Mouse (Mus musculus) hindbrain, postnatal 0 days (tissue): Measurements from ENCODE around the gene Cds2. TPM values are rescaled to one million over a fixed set of nuclear protein-coding genes. Genes with fewer than 3 reads are reported as not detected.
"Not testable (repeated sequence)": the region's sequence is repeated elsewhere in the genome, so short reads cannot be mapped to it uniquely, and the experiment has no call there.

Experiments
- ATAC-seq: fragments of 200-750 bp; cut with Nextera tagmentation; 2 replicates; pipeline ENCODE4 v1.8.0; 2017; ENCODE audit warnings: mild to moderate bottlenecking, moderate TSS enrichment, moderate library complexity
- DNase-seq: peaks from one replicate; pipeline ENCODE4 v3.0.0-alpha.2; 2015; ENCODE audit warnings: low spot score
- H3K27ac ChIP-seq: fragments of 300-500 bp; sonication (generic); 2 replicates; pipeline ENCODE4 v1.5.1; 2014; ENCODE audit warnings: mild to moderate bottlenecking
- H3K27me3 ChIP-seq: fragments of 300-500 bp; sonication (generic); 2 replicates; pipeline ENCODE4 v1.6.1; 2014; ENCODE audit warnings: low read length, mixed read lengths; ENCODE audit not compliant: insufficient read depth
- H3K36me3 ChIP-seq: fragments of 300-500 bp; sonication (generic); 2 replicates; pipeline ENCODE4 v1.6.1; 2014; ENCODE audit warnings: low read length, mixed read lengths; ENCODE audit not compliant: insufficient read depth
- H3K4me1 ChIP-seq: fragments of 300-500 bp; sonication (generic); 2 replicates; pipeline ENCODE4 v1.6.1; 2014; ENCODE audit warnings: antibody characterized with exemption, low read length, mixed read lengths; ENCODE audit not compliant: insufficient read depth
- H3K4me2 ChIP-seq: fragments of 300-500 bp; sonication (generic); 2 replicates; pipeline ENCODE4 v1.6.1; 2014; ENCODE audit warnings: low read depth, mild to moderate bottlenecking, low read length, moderate library complexity, mixed read lengths
- H3K4me3 ChIP-seq: fragments of 300-500 bp; sonication (generic); 2 replicates; pipeline ENCODE4 v1.5.1; 2014; ENCODE audit warnings: low read length
- H3K9ac ChIP-seq: fragments of 300-500 bp; sonication (generic); replicated peaks from 2 replicates; pipeline ENCODE4 v1.6.1; 2014; ENCODE audit warnings: mild to moderate bottlenecking, low read length, moderate library complexity, mixed read lengths
- H3K9me3 ChIP-seq: fragments of 300-500 bp; sonication (generic); 2 replicates; pipeline ENCODE4 v1.6.1; 2016; ENCODE audit warnings: low read length, mixed read lengths
- CTCF ChIP-seq: IDR thresholded peaks from 2 replicates; pipeline ENCODE4 v1.5.1; 2016; ENCODE audit warnings: antibody characterized with exemption, control low read depth, low read depth
- WGBS: fragments of 180-500 bp; shearing (Covaris S2); extraction: QIAGEN DNeasy Blood & Tissue Kit; methylation state at CpG from one replicate; pipeline ENCODE4 v1.1.7; 2014; 5-methylcytosine and 5-hydroxymethylcytosine counted together
- polyA plus RNA-seq: library from polyadenylated mRNA; unstranded; fragments of >200 nt; fragmentation: Nextera tagmentation; extraction: Ambion mirVana; gene quantifications from 2 replicates; pipeline ENCODE4 v1.2.1, GENCODE M21; 2015
- total RNA-seq: library from RNA; depleted of rRNA; stranded (reverse); fragments of >200 nt; gene quantifications from 2 replicates; pipeline ENCODE4 v1.2.3, GENCODE M21; 2014

The Cds2 gene
- total and polyA plus RNA-seq, 2 experiments from 2014 or later = 38.7 to 134 TPM

DNA sequence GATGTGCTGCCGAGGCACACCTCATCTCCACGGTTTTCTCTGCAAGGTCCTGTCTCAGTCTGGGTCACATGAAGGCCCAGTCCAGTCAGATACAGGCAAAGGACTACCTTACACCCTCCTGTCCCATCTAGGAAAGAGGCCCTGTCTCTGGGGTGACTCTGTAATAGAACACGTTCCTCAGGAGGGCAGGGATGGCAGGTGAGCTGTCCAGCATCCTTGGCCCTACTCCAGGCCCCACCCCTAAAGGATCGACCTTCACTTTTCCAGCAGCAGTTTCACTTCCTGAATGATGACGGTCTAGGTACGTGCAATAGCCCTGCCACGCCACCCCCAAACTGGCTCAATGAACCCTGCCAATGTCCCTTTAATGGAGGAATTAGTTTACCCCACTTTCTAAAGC, 27.0 kb upstream of the Cds2 start:
- Histone ChIP-seq H3K9me3 (no peaks in the 10 kb centered on the region), H3K4me3 (no peak overlapping the region), H3K27me3 (no peaks in the 10 kb centered on the region), H3K27ac (no peak overlapping the region), H3K9ac (no peak overlapping the region), H3K36me3 (no peaks in the 10 kb centered on the region), H3K4me2 (no peak overlapping the region), H3K4me1 (no peaks in the 10 kb centered on the region)
- no peak for ATAC-seq
- no peak for DNase-seq
- TF ChIP-seq CTCF = no peak
- WGBS = 75% methylated on average over 7 of the region's 7 CpGs

DNA sequence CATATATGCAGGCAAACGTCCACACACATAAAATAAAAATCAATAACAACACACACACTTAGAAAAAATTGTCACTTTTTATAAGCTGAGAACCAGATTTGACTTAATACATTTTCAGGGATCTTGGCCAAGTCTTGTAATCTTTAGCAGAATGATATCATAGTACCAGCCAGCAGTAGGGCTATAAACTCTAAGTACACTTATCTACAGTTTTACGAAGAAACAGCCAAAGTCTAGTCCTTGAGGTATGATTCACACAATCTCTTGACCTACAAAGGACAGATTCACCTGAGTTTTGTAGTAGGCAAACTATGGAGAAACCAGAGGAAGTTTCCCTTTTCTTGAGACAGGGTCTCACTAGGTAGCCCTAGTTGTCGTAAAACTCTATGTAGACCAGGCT, 23.5 kb upstream of the Cds2 start:
- ATAC-seq, H3K27ac ChIP-seq, H3K36me3 ChIP-seq, H3K4me3 ChIP-seq, H3K4me1 ChIP-seq, DNase-seq, H3K9me3 ChIP-seq, H3K9ac ChIP-seq, H3K4me2 ChIP-seq, H3K27me3 ChIP-seq: not testable (repeated sequence)
- WGBS = 84% methylated on average over 3 of the region's 3 CpGs

DNA sequence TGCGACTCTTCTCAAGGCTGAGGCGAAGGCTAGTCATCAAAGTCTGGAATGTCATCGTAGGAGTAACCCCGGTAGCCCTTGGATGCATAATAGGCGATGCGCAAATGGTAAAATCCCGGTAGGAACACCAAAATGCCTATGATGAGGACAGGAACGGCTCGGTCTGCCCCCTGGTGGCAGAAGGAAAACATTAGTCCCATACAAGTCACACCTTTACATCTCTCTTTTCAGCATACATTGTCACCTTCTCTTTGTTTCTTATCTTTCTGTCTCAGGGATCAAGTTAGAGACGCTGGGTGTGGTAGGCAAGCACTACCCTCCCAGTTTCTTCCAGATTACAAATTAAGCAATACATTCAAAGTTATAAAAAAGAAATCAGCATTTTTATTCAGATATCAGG, 22.5 kb upstream of the Cds2 start:
- not testable (repeated sequence) for H3K4me2 ChIP-seq, H3K27me3 ChIP-seq, H3K4me3 ChIP-seq, H3K27ac ChIP-seq, H3K36me3 ChIP-seq, ATAC-seq, H3K9ac ChIP-seq, H3K4me1 ChIP-seq, H3K9me3 ChIP-seq
- TF ChIP-seq CTCF = peak; percentile 76
- 29% methylated on average over 6 of the region's 10 CpGs for WGBS
- peak; percentile 81 for DNase-seq

DNA sequence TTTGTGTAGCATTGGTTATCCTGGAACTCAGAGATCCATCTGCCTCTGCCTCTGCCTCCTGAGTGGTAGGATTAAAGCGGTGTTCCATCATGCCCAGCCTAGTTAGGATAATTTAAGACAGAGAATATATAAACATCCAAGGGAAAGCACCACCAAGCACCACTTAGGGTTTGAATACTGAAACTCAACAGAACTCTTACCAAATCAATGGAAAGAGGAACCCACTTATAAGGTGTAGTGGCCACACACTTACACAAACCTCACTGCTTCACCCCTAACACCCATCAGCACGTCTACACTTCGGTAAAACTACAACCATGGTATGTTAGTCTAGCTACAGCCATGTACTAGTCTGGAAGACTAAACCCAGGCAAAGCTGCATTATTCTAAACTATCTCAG, 19.6 kb upstream of the Cds2 start:
- Histone ChIP-seq H3K27ac (no peak overlapping the region), H3K9me3 (no peaks in the 10 kb centered on the region), H3K4me2 (no peak overlapping the region), H3K4me1 (0 out of 2 replicates have a peak, but pooled peaks cover 6% of the 10 kb centered on the region), H3K27me3 (no peaks in the 10 kb centered on the region), H3K36me3 (no peaks in the 10 kb centered on the region; the same call in 1 of the 2 replicates), H3K4me3 (no peak overlapping the region), H3K9ac (no peak overlapping the region)
- no peak for DNase-seq
- no peak for ATAC-seq
- no peak for TF ChIP-seq CTCF
- 96% methylated on average over 3 of the region's 3 CpGs for WGBS

DNA sequence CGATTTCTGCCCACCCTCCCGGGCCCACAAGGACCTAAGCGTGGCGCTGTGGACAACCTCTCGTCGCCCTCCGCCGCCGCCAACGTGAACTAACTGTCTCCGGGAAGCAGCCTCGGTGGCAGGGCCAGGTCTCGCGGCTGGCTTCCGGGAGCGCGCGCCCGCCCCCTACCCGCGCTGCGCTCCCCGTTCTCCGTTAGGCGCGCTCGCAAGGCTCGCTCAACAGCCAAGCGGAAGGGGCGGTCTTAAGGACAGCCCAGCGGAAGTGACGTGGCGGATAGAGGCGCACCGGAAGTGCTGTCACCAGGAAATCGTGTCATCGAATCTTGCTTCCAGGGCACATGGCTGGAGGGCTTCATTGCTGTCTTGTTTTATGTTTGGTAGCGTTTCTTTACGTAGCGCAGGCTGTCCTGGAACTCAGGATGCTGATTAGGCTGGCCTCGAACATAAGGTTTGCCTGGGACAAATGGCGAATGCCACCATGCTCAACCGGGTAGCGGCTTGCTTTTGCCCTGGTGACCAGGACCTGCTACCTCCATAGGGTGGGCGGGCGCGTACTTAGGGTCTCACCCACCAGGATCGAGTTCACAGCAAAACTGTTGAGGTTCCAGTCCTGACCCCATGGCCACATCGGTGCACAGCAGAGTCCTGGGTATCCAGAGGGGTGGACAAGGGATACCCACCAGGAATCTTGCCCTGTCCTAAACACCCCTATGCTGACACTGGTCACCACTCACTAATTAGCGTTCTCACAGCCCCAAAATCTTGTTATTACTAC, 15.2 kb upstream of the Cds2 start, which contains the start of gene Tmem230:
Gene Tmem230, minus strand, starts transcription at position 269 of the 775 bp plus-strand sequence.
- 5% methylated on average over 50 of the region's 50 CpGs for WGBS
- peak; percentile 96 for ATAC-seq

DNA sequence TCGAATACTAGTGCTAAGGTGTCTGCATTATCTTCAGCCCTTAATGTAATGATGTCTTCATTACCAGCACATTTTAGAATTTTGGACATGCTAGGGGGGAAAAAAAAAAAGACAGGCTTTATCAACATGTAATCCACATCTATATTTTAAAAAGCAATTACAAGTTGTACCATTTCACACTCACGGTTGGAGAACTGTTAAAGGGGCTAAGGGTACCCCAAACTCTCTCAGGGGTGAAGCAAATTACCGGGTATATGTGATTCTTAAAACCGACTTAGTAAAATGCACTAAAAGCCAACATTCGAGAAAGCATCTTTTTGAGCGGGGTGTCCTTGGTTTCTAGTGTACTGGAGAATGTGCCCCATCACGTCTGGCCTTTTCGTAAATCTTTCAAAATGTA, 11.0 kb upstream of the Cds2 start:
- WGBS = 11% methylated on average over 8 of the region's 8 CpGs
- Histone ChIP-seq H3K9me3 (no peaks in the 10 kb centered on the region), H3K4me2 (peak overlapping the region; percentile 88), H3K27me3 (no peaks in the 10 kb centered on the region), H3K36me3 (no peaks in the 10 kb centered on the region; the same call in 1 of the 2 replicates), H3K4me3 (peak overlapping the region; percentile 57), H3K4me1 (0 out of 2 replicates have a peak, but pooled peaks cover 9% of the 10 kb centered on the region), H3K9ac (peak overlapping the region; percentile 55; the same call in 1 of the 2 replicates), H3K27ac (peak overlapping the region; percentile 79; the same call in 1 of the 2 replicates)
- no peak for TF ChIP-seq CTCF
- DNase-seq = no peak
- ATAC-seq = no peak

More for the DNA sequence above, 15.2 kb upstream of the Cds2 start, which contains the start of gene Tmem230:
- H3K27ac ChIP-seq = peak within 1 kb of the TSS; percentile 79
- no peaks in the 10 kb centered on the region; the same call in 1 of the 2 replicates for H3K36me3 ChIP-seq
- no peaks in the 10 kb centered on the region for H3K27me3 ChIP-seq
- TF ChIP-seq CTCF = peak; percentile 45; the same call in 1 of the 2 replicates
- 0 out of 2 replicates have a peak, but pooled peaks cover 9% of the 10 kb centered on the region for H3K4me1 ChIP-seq
- peak within 1 kb of the TSS; percentile 54 for H3K9ac ChIP-seq
- H3K9me3 ChIP-seq = no peaks in the 10 kb centered on the region
- DNase-seq = peak; percentile 98
- peak within 1 kb of the TSS; percentile 62 for H3K4me3 ChIP-seq
- peak within 1 kb of the TSS; percentile 84 for H3K4me2 ChIP-seq
